Mouse (Mus musculus): ENCODE measurements around the gene Gfod2. TPM values are rescaled to one million over a fixed set of nuclear protein-coding genes. Genes with fewer than 3 reads are reported as not detected.

Gene Gfod2
- total RNA-seq, 1 experiment from 2014 or later, result not detected

GRCm38 (mm10) chr8:105771398-105772175 lies 13.1 kb upstream of the Gfod2 start:
- no peak for ATAC-seq (replicated peaks; ENCODE audit: insufficient number of reproducible peaks, low FRiP score, low TSS enrichment, poor library complexity, severe bottlenecking)

- 0 out of 2 replicates have a peak, but pooled peaks have one; percentile 36 for ATAC-seq (replicated peaks; ENCODE audit: insufficient number of reproducible peaks, low FRiP score, low TSS enrichment, poor library complexity, severe bottlenecking)
Observed at GRCm38 (mm10) chr8:105770609-105771008, 12.1 kb upstream of the Gfod2 start.

GRCm38 (mm10) chr8:105768485-105769257 lies 10.2 kb upstream of the Gfod2 start:
- ATAC-seq (replicated peaks; ENCODE audit: insufficient number of reproducible peaks, low FRiP score, low TSS enrichment, poor library complexity, severe bottlenecking), result no peak

GRCm38 (mm10) chr8:105757796-105758276 lies 628 bp downstream of the Gfod2 start:
- no peak for ATAC-seq (replicated peaks; ENCODE audit: insufficient number of reproducible peaks, low FRiP score, low TSS enrichment, poor library complexity, severe bottlenecking)

GRCm38 (mm10) chr8:105754688-105755087 lies 3.8 kb downstream of the Gfod2 start:
- ATAC-seq (replicated peaks; ENCODE audit: insufficient number of reproducible peaks, low FRiP score, low TSS enrichment, poor library complexity, severe bottlenecking), result no peak

GRCm38 (mm10) chr8:105753916-105754315 lies 4.5 kb downstream of the Gfod2 start:
- no peak for ATAC-seq (replicated peaks; ENCODE audit: insufficient number of reproducible peaks, low FRiP score, low TSS enrichment, poor library complexity, severe bottlenecking)

GRCm38 (mm10) chr8:105750606-105751005 lies 7.9 kb downstream of the Gfod2 start:
- ATAC-seq (replicated peaks; ENCODE audit: insufficient number of reproducible peaks, low FRiP score, low TSS enrichment, poor library complexity, severe bottlenecking), result no peak

GRCm38 (mm10) chr8:105743301-105743700 lies 15.2 kb downstream of the Gfod2 start:
- no peak for ATAC-seq (replicated peaks; ENCODE audit: insufficient number of reproducible peaks, low FRiP score, low TSS enrichment, poor library complexity, severe bottlenecking)

GRCm38 (mm10) chr8:105739216-105739615 lies 19.2 kb downstream of the Gfod2 start:
- no peak for ATAC-seq (replicated peaks; ENCODE audit: insufficient number of reproducible peaks, low FRiP score, low TSS enrichment, poor library complexity, severe bottlenecking)

- no peak for ATAC-seq (replicated peaks; ENCODE audit: insufficient number of reproducible peaks, low FRiP score, low TSS enrichment, poor library complexity, severe bottlenecking)
Observed at GRCm38 (mm10) chr8:105732186-105732585, 26.3 kb downstream of the Gfod2 start.

GRCm38 (mm10) chr8:105727397-105728124 lies 30.9 kb downstream of the Gfod2 start:
- no peak for ATAC-seq (replicated peaks; ENCODE audit: insufficient number of reproducible peaks, low FRiP score, low TSS enrichment, poor library complexity, severe bottlenecking)

GRCm38 (mm10) chr8:105725726-105726125 lies 32.7 kb downstream of the Gfod2 start:
- no peak for ATAC-seq (replicated peaks; ENCODE audit: insufficient number of reproducible peaks, low FRiP score, low TSS enrichment, poor library complexity, severe bottlenecking)

- no peak for ATAC-seq (replicated peaks; ENCODE audit: insufficient number of reproducible peaks, low FRiP score, low TSS enrichment, poor library complexity, severe bottlenecking)
Observed at GRCm38 (mm10) chr8:105722861-105723260, 35.6 kb downstream of the Gfod2 start.

- no peak for ATAC-seq (replicated peaks; ENCODE audit: insufficient number of reproducible peaks, low FRiP score, low TSS enrichment, poor library complexity, severe bottlenecking)
Observed at GRCm38 (mm10) chr8:105719637-105720036, 38.8 kb downstream of the Gfod2 start.

GRCm38 (mm10) chr8:105716302-105716945 lies 42.0 kb downstream of the Gfod2 start:
- ATAC-seq (replicated peaks; ENCODE audit: insufficient number of reproducible peaks, low FRiP score, low TSS enrichment, poor library complexity, severe bottlenecking), result no peak

GRCm38 (mm10) chr8:105715042-105715441 lies 43.4 kb downstream of the Gfod2 start:
- no peak for ATAC-seq (replicated peaks; ENCODE audit: insufficient number of reproducible peaks, low FRiP score, low TSS enrichment, poor library complexity, severe bottlenecking)

- peak; percentile 76 for ATAC-seq (replicated peaks; ENCODE audit: insufficient number of reproducible peaks, low FRiP score, low TSS enrichment, poor library complexity, severe bottlenecking)
Observed at GRCm38 (mm10) chr8:105714139-105714538, 44.3 kb downstream of the Gfod2 start.

GRCm38 (mm10) chr8:105712286-105712685 lies 46.2 kb downstream of the Gfod2 start:
- no peak for ATAC-seq (replicated peaks; ENCODE audit: insufficient number of reproducible peaks, low FRiP score, low TSS enrichment, poor library complexity, severe bottlenecking)

- no peak for ATAC-seq (replicated peaks; ENCODE audit: insufficient number of reproducible peaks, low FRiP score, low TSS enrichment, poor library complexity, severe bottlenecking)
Observed at GRCm38 (mm10) chr8:105709317-105709716, 49.1 kb downstream of the Gfod2 start.

Measured in monocyte, adult 5-6 weeks (primary cell).